In genomic region chr1:134160404-134160803, GRCm38 (mm10) we compare ENCODE assay signal across 23 mouse cellular contexts. TPM values are rescaled to one million over a fixed set of nuclear protein-coding genes. Genes with fewer than 3 reads are reported as not detected.
"Had no signal": no experiment of that assay in that cellular context is flagged by ENCODE, and none has a peak within 500 bp of the region (broad histone marks: within the 10 kb centered on the region; RNA-seq: fewer than 3 reads in every experiment).

No protein-coding gene starts in this region.

- H3K27ac ChIP-seq: kidney, embryonic 15.5 days; liver, embryonic 13.5 days; midbrain, embryonic 10.5 days; neural tube, embryonic 13.5 days had no signal

- H3K9ac ChIP-seq: kidney, embryonic 15.5 days; liver, embryonic 13.5 days; neural tube, embryonic 13.5 days had no signal

- H3K4me3 ChIP-seq: kidney, embryonic 15.5 days; liver, embryonic 13.5 days; megakaryocyte, embryonic 14.5 days; midbrain, embryonic 10.5 days; neural tube, embryonic 13.5 days had no signal

- H3K4me1 ChIP-seq: kidney, embryonic 15.5 days; megakaryocyte, embryonic 14.5 days; neural tube, embryonic 13.5 days had no signal

- H3K4me2 ChIP-seq: kidney, embryonic 15.5 days; liver, embryonic 13.5 days; neural tube, embryonic 13.5 days had no signal

- H3K9me3 ChIP-seq: kidney, embryonic 15.5 days; liver, embryonic 13.5 days; midbrain, embryonic 10.5 days; neural tube, embryonic 13.5 days had no signal

- H3K27me3 ChIP-seq: kidney, embryonic 15.5 days; neural tube, embryonic 13.5 days had no signal

- H3K36me3 ChIP-seq: kidney, embryonic 15.5 days; liver, embryonic 13.5 days; midbrain, embryonic 10.5 days; neural tube, embryonic 13.5 days had no signal

- DNase-seq: kidney, adult 11 months; kidney, adult 8-10 months; kidney, postnatal 10 days; kidney, postnatal 4 days; left cerebral cortex, postnatal 4 days; liver, embryonic 13.5 days; lung, adult 2 months; lung, postnatal 36 days; midbrain, embryonic 14.5 days; retina, postnatal 1 day; thymus, adult 18-20 months; thymus, postnatal 36 days had no signal

RNA-seq across cellular contexts. Expression of gene Mybph, which starts 32.8 kb away (rescaled TPM):
- total RNA-seq: layer of hippocampus, adult 18-20 months; left cerebral cortex, postnatal 14 days; liver, adult 2 months; neutrophil, adult 5-6 weeks had no signal
- polyA plus RNA-seq: liver, adult 2 months; spleen, adult 2 months; urinary bladder, adult 2 months had no signal

RNA-seq across cellular contexts. Expression of gene Chit1, which starts 49.4 kb away (rescaled TPM):
- total RNA-seq: liver, adult 2 months had no signal
- polyA plus RNA-seq: liver, adult 2 months; midbrain, embryonic 10.5 days; midbrain, embryonic 14.5 days; small intestine, adult 2 months; spleen, adult 2 months; urinary bladder, adult 2 months had no signal
